Mouse (Mus musculus): ENCODE measurements around the gene Zfp758. TPM values are rescaled to one million over a fixed set of nuclear protein-coding genes. Genes with fewer than 3 reads are reported as not detected.
"Not testable (repeated sequence)": the region's sequence is repeated elsewhere in the genome, so short reads cannot be mapped to it uniquely, and the experiment has no call there.

Gene Zfp758
- polyA plus RNA-seq (2012; ENCODE audit: insufficient read depth, low replicate concordance) = 0.09 TPM in 1 of 2 replicates, not detected in the other

- H3K27me3 ChIP-seq (replicated peaks) = not testable (repeated sequence)
- Histone ChIP-seq H3K36me3 (replicated peaks; ENCODE audit: low read length) (peaks cover 34% of the 10 kb centered on the region), H3K9me3 (peaks cover 10% of the 10 kb centered on the region), H3K4me1 (peaks cover 20% of the 10 kb centered on the region), H3K4me3 (replicated peaks) (peak within 1 kb of the TSS; percentile 90)
Measured at GRCm38 (mm10) chr17:22361101-22361781, at the start of gene Zfp758, which contains the start of gene Zfp944. Zfp758 (plus strand) TSS chr17:22361453. Zfp944 (minus strand) TSS chr17:22361400.

- peak overlapping the region; percentile 90 for H3K4me3 ChIP-seq (replicated peaks)
- H3K9me3 ChIP-seq; H3K27me3 ChIP-seq (replicated peaks); H3K4me1 ChIP-seq; H3K36me3 ChIP-seq (replicated peaks; ENCODE audit: low read length): not testable (repeated sequence)
Measured at GRCm38 (mm10) chr17:22314219-22314618, 47.0 kb upstream of the Zfp758 start.

- peak within 1 kb of the TSS; percentile 90 for H3K4me3 ChIP-seq (replicated peaks)
- H3K4me1 ChIP-seq; H3K9me3 ChIP-seq; H3K36me3 ChIP-seq (replicated peaks; ENCODE audit: low read length); H3K27me3 ChIP-seq (replicated peaks): not testable (repeated sequence)
Measured at GRCm38 (mm10) chr17:22314730-22315226, 46.5 kb upstream of the Zfp758 start, which contains the start of gene CT030661.1. CT030661.1 (minus strand) TSS chr17:22314837.

DNA sequence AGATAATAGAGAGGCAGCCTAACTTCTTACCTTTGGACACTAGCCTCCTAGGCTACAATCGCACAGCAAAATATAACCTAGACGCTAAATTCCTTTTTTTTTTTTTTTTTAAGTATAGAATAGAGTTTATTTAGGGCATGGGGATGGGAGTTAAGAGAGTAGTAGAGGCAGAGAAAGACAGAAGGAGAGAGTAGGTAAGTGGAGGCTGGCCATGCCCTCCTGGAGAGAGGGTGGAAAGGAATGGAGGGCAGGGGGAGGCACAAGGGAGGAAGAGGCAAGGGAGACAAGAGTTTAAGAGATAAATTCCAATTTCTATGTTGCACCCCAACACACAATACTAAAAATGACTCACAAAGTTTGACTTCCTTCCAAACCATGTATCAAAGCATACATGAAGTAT, 46.0 kb upstream of the Zfp758 start:
- H3K9me3 ChIP-seq; H3K4me1 ChIP-seq; H3K27me3 ChIP-seq (replicated peaks); H3K36me3 ChIP-seq (replicated peaks; ENCODE audit: low read length): not testable (repeated sequence)
- H3K4me3 ChIP-seq (replicated peaks) = peak overlapping the region; percentile 90

DNA sequence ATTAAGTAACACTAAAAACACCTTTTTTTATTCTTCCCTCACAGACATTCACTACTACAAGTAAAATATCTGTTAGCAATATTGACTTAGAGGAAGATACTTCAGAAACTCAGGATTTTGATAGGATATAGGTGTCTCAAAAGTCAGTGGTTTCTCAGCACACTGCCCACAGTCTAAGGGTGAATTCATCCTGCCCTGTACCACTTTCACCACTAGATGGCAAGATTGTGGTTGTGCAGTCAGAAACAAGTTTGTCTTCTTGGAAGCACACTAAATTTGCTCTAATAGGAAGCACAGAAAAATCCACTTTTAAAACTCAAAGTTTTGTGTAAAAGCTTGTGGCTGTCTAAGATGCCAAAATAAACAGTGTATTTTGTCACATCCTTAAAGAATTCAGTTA, 8.5 kb upstream of the Zfp758 start:
- H3K9me3 ChIP-seq = no peaks in the 10 kb centered on the region
- peaks cover 58% of the 10 kb centered on the region for H3K36me3 ChIP-seq (replicated peaks; ENCODE audit: low read length)
- H3K4me3 ChIP-seq (replicated peaks) = no peak overlapping the region
- no peak for TF ChIP-seq GATA1 (IDR thresholded peaks at IDR 0.05; ENCODE audit: borderline replicate concordance, low read length)
- TF ChIP-seq FLI1 (IDR thresholded peaks at IDR 0.05; ENCODE audit: low read length) = no peak
- H3K4me1 ChIP-seq = no peaks in the 10 kb centered on the region
- H3K27me3 ChIP-seq (replicated peaks) = no peaks in the 10 kb centered on the region

DNA sequence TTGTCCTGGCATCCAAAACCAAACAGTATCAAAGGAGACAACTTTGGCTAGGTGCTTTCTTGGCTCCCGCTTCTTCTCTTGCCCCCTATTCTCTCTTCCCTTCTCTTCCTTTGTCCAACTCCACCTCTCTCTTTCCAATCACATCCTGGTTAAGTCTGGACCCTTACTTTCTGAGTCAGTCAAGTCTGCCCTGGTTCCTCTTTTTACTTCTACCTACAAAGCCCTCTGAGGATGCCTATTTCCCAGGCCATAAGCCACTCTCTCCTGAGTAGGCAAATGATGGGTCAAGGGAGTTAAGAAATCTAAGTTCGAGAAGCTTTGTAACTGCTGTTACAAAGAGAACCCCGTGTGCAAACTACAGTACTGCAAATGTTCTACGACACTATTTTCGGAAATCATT, 681 bp upstream of the Zfp758 start:
- TF ChIP-seq FLI1 (IDR thresholded peaks at IDR 0.05; ENCODE audit: low read length) (no peak), GATA1 (IDR thresholded peaks at IDR 0.05; ENCODE audit: borderline replicate concordance, low read length) (no peak)

GRCm38 (mm10) chr17:22363895-22364294, 2.6 kb downstream of the Zfp758 start:
- TF ChIP-seq GATA1 (IDR thresholded peaks at IDR 0.05; ENCODE audit: borderline replicate concordance, low read length) (no peak), FLI1 (IDR thresholded peaks at IDR 0.05; ENCODE audit: low read length) (no peak)

More for the DNA sequence above, 681 bp upstream of the Zfp758 start:
- peak overlapping the region; percentile 88 for H3K4me3 ChIP-seq (replicated peaks)
- no peaks in the 10 kb centered on the region for H3K27me3 ChIP-seq (replicated peaks)
- peaks cover 10% of the 10 kb centered on the region for H3K9me3 ChIP-seq
- peaks cover 33% of the 10 kb centered on the region for H3K36me3 ChIP-seq (replicated peaks; ENCODE audit: low read length)
- H3K4me1 ChIP-seq = peaks cover 20% of the 10 kb centered on the region

DNA sequence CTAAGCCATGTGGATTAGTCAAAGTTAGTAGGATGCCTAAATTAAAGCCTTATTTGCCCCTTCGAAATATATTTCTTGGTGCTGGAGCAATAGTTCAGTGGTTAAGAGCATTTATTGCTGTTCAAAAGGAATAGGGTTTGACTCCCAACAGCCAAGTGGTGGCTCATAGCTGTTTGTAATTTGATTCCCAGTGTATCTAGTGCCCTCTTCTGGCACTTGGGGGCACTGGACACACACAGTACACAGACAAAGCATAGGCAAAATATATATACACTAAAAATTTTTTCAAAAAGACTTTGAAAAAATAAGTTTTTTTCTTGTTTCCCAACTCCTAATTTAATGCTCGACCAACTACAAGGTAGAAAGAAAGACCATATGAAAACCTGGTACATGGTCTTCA, 49.5 kb downstream of the Zfp758 start:
- H3K27me3 ChIP-seq (replicated peaks) = no peaks in the 10 kb centered on the region
- 0 out of 2 replicates have a peak, but pooled peaks cover 2% of the 10 kb centered on the region for H3K9me3 ChIP-seq
- TF ChIP-seq FLI1 (IDR thresholded peaks at IDR 0.05; ENCODE audit: low read length) = no peak
- TF ChIP-seq GATA1 (IDR thresholded peaks at IDR 0.05; ENCODE audit: borderline replicate concordance, low read length) = no peak
- H3K4me3 ChIP-seq (replicated peaks) = no peak overlapping the region
- H3K36me3 ChIP-seq (replicated peaks; ENCODE audit: low read length) = no peaks in the 10 kb centered on the region
- no peaks in the 10 kb centered on the region for H3K4me1 ChIP-seq

More at GRCm38 (mm10) chr17:22363895-22364294, 2.6 kb downstream of the Zfp758 start:
- peaks cover 22% of the 10 kb centered on the region for H3K9me3 ChIP-seq
- peaks cover 45% of the 10 kb centered on the region for H3K36me3 ChIP-seq (replicated peaks; ENCODE audit: low read length)
- H3K27me3 ChIP-seq (replicated peaks) = no peaks in the 10 kb centered on the region
- peaks cover 20% of the 10 kb centered on the region for H3K4me1 ChIP-seq
- no peak overlapping the region for H3K4me3 ChIP-seq (replicated peaks)

GRCm38 (mm10) chr17:22417510-22417909, 56.3 kb downstream of the Zfp758 start:
- TF ChIP-seq FLI1 (IDR thresholded peaks at IDR 0.05; ENCODE audit: low read length) (no peak), GATA1 (IDR thresholded peaks at IDR 0.05; ENCODE audit: borderline replicate concordance, low read length) (no peak)
- H3K4me1 ChIP-seq = no peaks in the 10 kb centered on the region
- no peaks in the 10 kb centered on the region for H3K27me3 ChIP-seq (replicated peaks)
- H3K9me3 ChIP-seq = no peaks in the 10 kb centered on the region
- H3K4me3 ChIP-seq (replicated peaks) = no peak overlapping the region
- H3K36me3 ChIP-seq (replicated peaks; ENCODE audit: low read length) = no peaks in the 10 kb centered on the region

GRCm38 (mm10) chr17:22423952-22424617, 62.8 kb downstream of the Zfp758 start, which contains the start of gene Zfp946:
Zfp946 (plus strand) TSS chr17:22424222.
- Histone ChIP-seq H3K4me1 (peaks cover 3% of the 10 kb centered on the region; the same call in 1 of the 2 replicates), H3K27me3 (replicated peaks) (no peaks in the 10 kb centered on the region), H3K9me3 (no peaks in the 10 kb centered on the region), H3K36me3 (replicated peaks; ENCODE audit: low read length) (no peaks in the 10 kb centered on the region), H3K4me3 (replicated peaks) (peak within 1 kb of the TSS; percentile 94)
- TF ChIP-seq GATA1 (IDR thresholded peaks at IDR 0.05; ENCODE audit: borderline replicate concordance, low read length) = no peak
- no peak for TF ChIP-seq FLI1 (IDR thresholded peaks at IDR 0.05; ENCODE audit: low read length)

Data from megakaryocyte, embryonic 14.5 days (primary cell).